Mouse (Mus musculus) heart, embryonic 14.5 days (tissue): ENCODE measurements around the gene Ubr1. TPM values are rescaled to one million over a fixed set of nuclear protein-coding genes. Genes with fewer than 3 reads are reported as not detected.
A peak's percentile ranks its signal among the peaks of the same experiment; 100 is the strongest.
"Not testable (repeated sequence)": the region's sequence is repeated elsewhere in the genome, so short reads cannot be mapped to it uniquely, and the experiment has no call there.

Experiments used
- ATAC-seq: fragments of 200-750 bp; cut with Nextera tagmentation; 2 replicates; pipeline ENCODE4 v1.8.0; 2017; ENCODE audit warnings: low read depth, moderate TSS enrichment; ENCODE audit not compliant: insufficient number of reproducible peaks, insufficient read depth, low FRiP score
- H3K27ac ChIP-seq, 2 experiments: fragments of 200-500 bp in 1 of 2; fragments of 300-500 bp in 1 of 2; sonication (generic) in 1 of 2; replicated peaks in 1 of 2; 2 replicates each; pipeline ENCODE4 v1.5.1; 2012 to 2014; ENCODE audit warnings: low read depth in 2 of 2, low read length in 2 of 2, control low read depth in 1 of 2, mild to moderate bottlenecking in 1 of 2, mixed read lengths in 1 of 2; ENCODE audit not compliant: control insufficient read depth in 1 of 2, insufficient read depth in 1 of 2
- H3K27me3 ChIP-seq: fragments of 300-500 bp; sonication (generic); 2 replicates; pipeline ENCODE4 v1.6.1; 2014; ENCODE audit warnings: mild to moderate bottlenecking, low read length, control low read depth; ENCODE audit not compliant: control insufficient read depth, insufficient read depth
- H3K36me3 ChIP-seq: fragments of 300-500 bp; sonication (generic); 2 replicates; pipeline ENCODE4 v1.6.1; 2014; ENCODE audit warnings: mild to moderate bottlenecking, control low read depth, low read length, mixed read lengths; ENCODE audit not compliant: control insufficient read depth, insufficient read depth
- H3K4me1 ChIP-seq, 2 experiments: fragments of 200-500 bp in 1 of 2; fragments of 300-500 bp in 1 of 2; sonication (generic) in 1 of 2; 2 replicates each; pipeline ENCODE4 v1.6.1; 2012 to 2014; ENCODE audit warnings: low read length in 2 of 2, control low read depth in 1 of 2, mixed read lengths in 1 of 2; ENCODE audit not compliant: control insufficient read depth in 2 of 2, insufficient read depth in 2 of 2
- H3K4me2 ChIP-seq: fragments of 300-500 bp; sonication (generic); 2 replicates; pipeline ENCODE4 v1.6.1; 2014; ENCODE audit warnings: mild to moderate bottlenecking, low read length
- H3K4me3 ChIP-seq, 2 experiments: fragments of 200-500 bp in 1 of 2; fragments of 300-500 bp in 1 of 2; sonication (generic) in 1 of 2; 2 replicates each; pipeline ENCODE4 v1.5.1; 2012 to 2014; ENCODE audit warnings: low read length in 2 of 2, mild to moderate bottlenecking in 2 of 2, control low read depth in 1 of 2, low read depth in 1 of 2, moderate library complexity in 1 of 2; ENCODE audit not compliant: control insufficient read depth in 1 of 2, insufficient read depth in 1 of 2
- H3K9ac ChIP-seq: fragments of 300-500 bp; sonication (generic); 2 replicates; pipeline ENCODE4 v1.6.1; 2014; ENCODE audit warnings: mild to moderate bottlenecking, low read length
- H3K9me3 ChIP-seq: fragments of 300-500 bp; sonication (generic); 2 replicates; pipeline ENCODE4 v1.6.1; 2016; ENCODE audit warnings: low read length, control low read depth; ENCODE audit not compliant: control insufficient read depth
- WGBS: fragments of 180-500 bp; shearing (Covaris S2); extraction: QIAGEN DNeasy Blood & Tissue Kit; methylation state at CpG from one replicate; pipeline ENCODE4 v1.1.7; 2014; 5-methylcytosine and 5-hydroxymethylcytosine counted together
- polyA plus RNA-seq: library from polyadenylated mRNA; unstranded; fragments of >200 nt; fragmentation: Nextera tagmentation; extraction: Ambion mirVana; gene quantifications from 2 replicates; pipeline ENCODE4 v1.2.1, GENCODE M21; 2014

The Ubr1 gene
- polyA plus RNA-seq, 1 experiment from 2014 or later = 24.4 TPM

- WGBS = 51% methylated on average over 4 of the region's 4 CpGs
- Histone ChIP-seq H3K9ac (no peak overlapping the region), H3K9me3 (no peaks in the 10 kb centered on the region), H3K36me3 (no peaks in the 10 kb centered on the region), H3K4me3 (no peak overlapping the region), H3K27me3 (no peaks in the 10 kb centered on the region), H3K4me1 (peaks cover 0 to 4% of the 10 kb centered on the region in 2 experiments; a peak in 1 of 4 replicates), H3K27ac (no peak overlapping the region), H3K4me2 (peak overlapping the region; percentile 96)
- no peak for ATAC-seq
These were observed 5.8 kb upstream of the Ubr1 start for GRCm38 (mm10) chr2:120976308-120976707.

GRCm38 (mm10) chr2:120972964-120973363 lies 2.4 kb upstream of the Ubr1 start:
- Histone ChIP-seq H3K9me3 (no peaks in the 10 kb centered on the region), H3K4me1 (peaks cover 4 to 9% of the 10 kb centered on the region in 2 experiments; a peak in 3 of 4 replicates), H3K27ac (no peak overlapping the region), H3K27me3 (no peaks in the 10 kb centered on the region), H3K9ac (no peak overlapping the region), H3K4me3 (no peak overlapping the region), H3K36me3 (no peaks in the 10 kb centered on the region), H3K4me2 (no peak overlapping the region)
- WGBS = 20% methylated on average over 5 of the region's 5 CpGs
- ATAC-seq = no peak

- not testable (repeated sequence) for H3K36me3 ChIP-seq, ATAC-seq, H3K4me3 ChIP-seq, H3K9ac ChIP-seq, H3K27ac ChIP-seq, H3K27me3 ChIP-seq, H3K4me1 ChIP-seq, H3K9me3 ChIP-seq, H3K4me2 ChIP-seq
- WGBS = 92% methylated on average over 8 of the region's 8 CpGs
These were observed 1.7 kb upstream of the Ubr1 start for GRCm38 (mm10) chr2:120972257-120972656.

GRCm38 (mm10) chr2:120971766-120972165 lies 1.3 kb upstream of the Ubr1 start:
- Histone ChIP-seq H3K4me3 (no peak overlapping the region), H3K27me3 (no peaks in the 10 kb centered on the region), H3K9ac (no peak overlapping the region), H3K36me3 (0 out of 2 replicates have a peak, but pooled peaks cover 2% of the 10 kb centered on the region), H3K4me1 (peaks cover 2 to 9% of the 10 kb centered on the region in 2 experiments; a peak in 3 of 4 replicates), H3K4me2 (no peak overlapping the region), H3K9me3 (no peaks in the 10 kb centered on the region), H3K27ac (no peak overlapping the region)
- 92% methylated on average over 4 of the region's 4 CpGs for WGBS
- no peak for ATAC-seq

- Histone ChIP-seq H3K9ac (peak overlapping the region; percentile 86), H3K4me2 (peak overlapping the region; percentile 79), H3K4me3 (peak overlapping the region; percentile 83 to 92), H3K4me1 (peaks cover 2 to 9% of the 10 kb centered on the region in 2 experiments; a peak in 3 of 4 replicates), H3K36me3 (0 out of 2 replicates have a peak, but pooled peaks cover 8% of the 10 kb centered on the region), H3K27me3 (no peaks in the 10 kb centered on the region), H3K9me3 (no peaks in the 10 kb centered on the region), H3K27ac (peak overlapping the region; percentile 75 to 82)
- WGBS = under 1% methylated on average over 23 of the region's 23 CpGs
- no peak for ATAC-seq
These were observed 423 bp downstream of the Ubr1 start for GRCm38 (mm10) chr2:120970045-120970539.

- no peak for ATAC-seq
- H3K9me3 ChIP-seq = no peaks in the 10 kb centered on the region
- H3K36me3 ChIP-seq = peaks cover 26% of the 10 kb centered on the region
- no peak overlapping the region for H3K4me3 ChIP-seq
- H3K4me1 ChIP-seq = peaks cover 0 to 9% of the 10 kb centered on the region in 2 experiments; a peak in 2 of 4 replicates
- H3K27ac ChIP-seq = no peak overlapping the region
- no peak overlapping the region for H3K9ac ChIP-seq
- 95% methylated on average over 3 of the region's 3 CpGs for WGBS
- H3K27me3 ChIP-seq = no peaks in the 10 kb centered on the region
- H3K4me2 ChIP-seq = no peak overlapping the region
These were observed 5.0 kb downstream of the Ubr1 start for GRCm38 (mm10) chr2:120965486-120965885.

- H3K27ac ChIP-seq = no peak overlapping the region
These were observed 7.4 kb downstream of the Ubr1 start for GRCm38 (mm10) chr2:120963110-120963509.

GRCm38 (mm10) chr2:120960261-120960660 lies 10.3 kb downstream of the Ubr1 start:
- Histone ChIP-seq H3K4me3 (no peak overlapping the region), H3K4me2 (no peak overlapping the region), H3K36me3 (peaks cover 37% of the 10 kb centered on the region), H3K9me3 (no peaks in the 10 kb centered on the region), H3K27ac (no peak overlapping the region), H3K4me1 (no peaks in the 10 kb centered on the region; a peak in 1 of 4 replicates), H3K9ac (no peak overlapping the region), H3K27me3 (no peaks in the 10 kb centered on the region)
- WGBS = 87% methylated on average over 1 of the region's 1 CpGs
- no peak for ATAC-seq

More at GRCm38 (mm10) chr2:120963110-120963509, 7.4 kb downstream of the Ubr1 start:
- peaks cover 37% of the 10 kb centered on the region for H3K36me3 ChIP-seq
- ATAC-seq = no peak
- H3K4me2 ChIP-seq = no peak overlapping the region
- H3K9me3 ChIP-seq = no peaks in the 10 kb centered on the region
- no peak overlapping the region for H3K4me3 ChIP-seq
- WGBS = 95% methylated on average over 7 of the region's 7 CpGs
- H3K4me1 ChIP-seq = no peaks in the 10 kb centered on the region; a peak in 1 of 4 replicates
- H3K9ac ChIP-seq = no peak overlapping the region
- no peaks in the 10 kb centered on the region for H3K27me3 ChIP-seq
